Mouse (Mus musculus): ENCODE measurements around the gene Nploc4. TPM values are rescaled to one million over a fixed set of nuclear protein-coding genes. Genes with fewer than 3 reads are reported as not detected.

Gene Nploc4
- polyA plus RNA-seq, 1 experiment = 61.8 TPM

- H3K4me3 ChIP-seq (ENCODE audit: insufficient read depth, poor library complexity, severe bottlenecking) = no peak within 1 kb of the TSS
- no peak for TF ChIP-seq MAX (IDR thresholded peaks at IDR 0.05)
- no peak for TF ChIP-seq CEBPB (IDR thresholded peaks at IDR 0.05; ENCODE audit: low read depth)
- no peak for TF ChIP-seq CTCF (IDR thresholded peaks at IDR 0.05; ENCODE audit: control insufficient read depth, insufficient read depth, insufficient read length)
- TF ChIP-seq USF1 (IDR thresholded peaks at IDR 0.05; ENCODE audit: low read depth) = no peak
- TF ChIP-seq FOSL1 (IDR thresholded peaks at IDR 0.05; ENCODE audit: insufficient read depth, low read length, poor library complexity, severe bottlenecking) = no peak
- TF ChIP-seq MYOG (IDR thresholded peaks at IDR 0.05; ENCODE audit: control insufficient read depth, extremely low read depth, insufficient read length) = no peak
- no peak for TF ChIP-seq MYOD1 (IDR thresholded peaks at IDR 0.05; ENCODE audit: control insufficient read depth, insufficient read length, low read depth)
- peaks cover 23% of the 10 kb centered on the region for H3K79me2 ChIP-seq (ENCODE audit: control insufficient read depth, insufficient read depth)
- peaks cover 4% of the 10 kb centered on the region for H3K27me3 ChIP-seq (ENCODE audit: control insufficient read depth, insufficient read depth, insufficient read length)
- no peak within 1 kb of the TSS for H3ac ChIP-seq (ENCODE audit: control insufficient read depth, insufficient read length, low read depth)
- peaks cover 2% of the 10 kb centered on the region for H3K79me3 ChIP-seq (ENCODE audit: low read depth)
- H3K36me3 ChIP-seq (ENCODE audit: control insufficient read depth, insufficient read depth) = no peaks in the 10 kb centered on the region
These were observed 15.8 kb upstream of the Nploc4 start, which contains the start of gene Pde6g for GRCm38 (mm10) chr11:120453306-120453705. TSS of gene Pde6g (minus strand) at chr11:120453500.

GRCm38 (mm10) chr11:120452246-120452645 is 14.7 kb upstream of the Nploc4 start:
- Histone ChIP-seq H3K36me3 (ENCODE audit: control insufficient read depth, insufficient read depth) (no peaks in the 10 kb centered on the region), H3K79me3 (ENCODE audit: low read depth) (no peaks in the 10 kb centered on the region), H3ac (ENCODE audit: control insufficient read depth, insufficient read length, low read depth) (no peak overlapping the region), H3K79me2 (ENCODE audit: control insufficient read depth, insufficient read depth) (peaks cover 12% of the 10 kb centered on the region), H3K27me3 (ENCODE audit: control insufficient read depth, insufficient read depth, insufficient read length) (peaks cover 4% of the 10 kb centered on the region), H3K4me3 (ENCODE audit: insufficient read depth, poor library complexity, severe bottlenecking) (no peak overlapping the region)
- TF ChIP-seq MYOD1 (IDR thresholded peaks at IDR 0.05; ENCODE audit: control insufficient read depth, insufficient read length, low read depth) (no peak), FOSL1 (IDR thresholded peaks at IDR 0.05; ENCODE audit: insufficient read depth, low read length, poor library complexity, severe bottlenecking) (no peak), MAX (IDR thresholded peaks at IDR 0.05) (no peak), MYOG (IDR thresholded peaks at IDR 0.05; ENCODE audit: control insufficient read depth, extremely low read depth, insufficient read length) (no peak), CTCF (IDR thresholded peaks at IDR 0.05; ENCODE audit: control insufficient read depth, insufficient read depth, insufficient read length) (no peak), CEBPB (IDR thresholded peaks at IDR 0.05; ENCODE audit: low read depth) (no peak), USF1 (IDR thresholded peaks at IDR 0.05; ENCODE audit: low read depth) (no peak)

GRCm38 (mm10) chr11:120447179-120447578 is 9.7 kb upstream of the Nploc4 start:
- Histone ChIP-seq H3ac (ENCODE audit: control insufficient read depth, insufficient read length, low read depth) (no peak overlapping the region), H3K79me2 (ENCODE audit: control insufficient read depth, insufficient read depth) (no peaks in the 10 kb centered on the region), H3K27me3 (ENCODE audit: control insufficient read depth, insufficient read depth, insufficient read length) (peaks cover 4% of the 10 kb centered on the region), H3K79me3 (ENCODE audit: low read depth) (no peaks in the 10 kb centered on the region), H3K36me3 (ENCODE audit: control insufficient read depth, insufficient read depth) (no peaks in the 10 kb centered on the region), H3K4me3 (ENCODE audit: insufficient read depth, poor library complexity, severe bottlenecking) (no peak overlapping the region)
- TF ChIP-seq CEBPB (IDR thresholded peaks at IDR 0.05; ENCODE audit: low read depth) (no peak), MAX (IDR thresholded peaks at IDR 0.05) (no peak), MYOD1 (IDR thresholded peaks at IDR 0.05; ENCODE audit: control insufficient read depth, insufficient read length, low read depth) (no peak), USF1 (IDR thresholded peaks at IDR 0.05; ENCODE audit: low read depth) (no peak), MYOG (IDR thresholded peaks at IDR 0.05; ENCODE audit: control insufficient read depth, extremely low read depth, insufficient read length) (no peak), CTCF (IDR thresholded peaks at IDR 0.05; ENCODE audit: control insufficient read depth, insufficient read depth, insufficient read length) (no peak), FOSL1 (IDR thresholded peaks at IDR 0.05; ENCODE audit: insufficient read depth, low read length, poor library complexity, severe bottlenecking) (no peak)

GRCm38 (mm10) chr11:120445475-120445874 is 8.0 kb upstream of the Nploc4 start:
- no peak for TF ChIP-seq CEBPB (IDR thresholded peaks at IDR 0.05; ENCODE audit: low read depth)
- no peak for TF ChIP-seq MYOD1 (IDR thresholded peaks at IDR 0.05; ENCODE audit: control insufficient read depth, insufficient read length, low read depth)
- no peak for TF ChIP-seq CTCF (IDR thresholded peaks at IDR 0.05; ENCODE audit: control insufficient read depth, insufficient read depth, insufficient read length)
- TF ChIP-seq MYOG (IDR thresholded peaks at IDR 0.05; ENCODE audit: control insufficient read depth, extremely low read depth, insufficient read length) = no peak
- TF ChIP-seq FOSL1 (IDR thresholded peaks at IDR 0.05; ENCODE audit: insufficient read depth, low read length, poor library complexity, severe bottlenecking) = no peak
- TF ChIP-seq USF1 (IDR thresholded peaks at IDR 0.05; ENCODE audit: low read depth) = no peak
- no peak for TF ChIP-seq MAX (IDR thresholded peaks at IDR 0.05)
- no peak overlapping the region for H3ac ChIP-seq (ENCODE audit: control insufficient read depth, insufficient read length, low read depth)
- H3K79me2 ChIP-seq (ENCODE audit: control insufficient read depth, insufficient read depth) = no peaks in the 10 kb centered on the region
- peaks cover 6% of the 10 kb centered on the region for H3K27me3 ChIP-seq (ENCODE audit: control insufficient read depth, insufficient read depth, insufficient read length)
- no peaks in the 10 kb centered on the region for H3K79me3 ChIP-seq (ENCODE audit: low read depth)
- H3K4me3 ChIP-seq (ENCODE audit: insufficient read depth, poor library complexity, severe bottlenecking) = no peak overlapping the region
- H3K36me3 ChIP-seq (ENCODE audit: control insufficient read depth, insufficient read depth) = no peaks in the 10 kb centered on the region

GRCm38 (mm10) chr11:120444106-120444505 is 6.6 kb upstream of the Nploc4 start:
- no peaks in the 10 kb centered on the region for H3K79me2 ChIP-seq (ENCODE audit: control insufficient read depth, insufficient read depth)
- peaks cover 14% of the 10 kb centered on the region for H3K27me3 ChIP-seq (ENCODE audit: control insufficient read depth, insufficient read depth, insufficient read length)
- H3K36me3 ChIP-seq (ENCODE audit: control insufficient read depth, insufficient read depth) = no peaks in the 10 kb centered on the region
- no peaks in the 10 kb centered on the region for H3K79me3 ChIP-seq (ENCODE audit: low read depth)
- H3K4me3 ChIP-seq (ENCODE audit: insufficient read depth, poor library complexity, severe bottlenecking) = no peak overlapping the region
- no peak for TF ChIP-seq CTCF (IDR thresholded peaks at IDR 0.05; ENCODE audit: control insufficient read depth, insufficient read depth, insufficient read length)
- no peak for TF ChIP-seq MAX (IDR thresholded peaks at IDR 0.05)
- no peak for TF ChIP-seq MYOD1 (IDR thresholded peaks at IDR 0.05; ENCODE audit: control insufficient read depth, insufficient read length, low read depth)
- no peak for TF ChIP-seq FOSL1 (IDR thresholded peaks at IDR 0.05; ENCODE audit: insufficient read depth, low read length, poor library complexity, severe bottlenecking)
- TF ChIP-seq MYOG (IDR thresholded peaks at IDR 0.05; ENCODE audit: control insufficient read depth, extremely low read depth, insufficient read length) = no peak
- no peak for TF ChIP-seq CEBPB (IDR thresholded peaks at IDR 0.05; ENCODE audit: low read depth)
- TF ChIP-seq USF1 (IDR thresholded peaks at IDR 0.05; ENCODE audit: low read depth) = no peak
- H3ac ChIP-seq (ENCODE audit: control insufficient read depth, insufficient read length, low read depth) = no peak overlapping the region

Measured in C2C12 (cell line).